Mouse (Mus musculus): ENCODE results near the gene Agpat3. TPM values are rescaled to one million over a fixed set of nuclear protein-coding genes. Genes with fewer than 3 reads are reported as not detected.

Gene Agpat3
- total and polyA plus RNA-seq, 3 experiments: 0.07 TPM; not detected in 2

GRCm38 (mm10) chr10:78277835-78278234, 74.5 kb downstream of the Agpat3 start:
- no peaks in the 10 kb centered on the region for H3K27me3 ChIP-seq (ENCODE audit: control insufficient read depth in 1 of 2, insufficient read depth in 2 of 2, low read length in 2 of 2)
- no peaks in the 10 kb centered on the region for H3K36me3 ChIP-seq (ENCODE audit: control insufficient read depth in 1 of 2, insufficient read depth in 2 of 2, low read length in 2 of 2)
- H3K79me2 ChIP-seq (ENCODE audit: control insufficient read depth, insufficient read depth, low read length, poor library complexity): no peaks in the 10 kb centered on the region
- DNase-seq (ENCODE audit: low read depth, low spot score): peak; percentile 17
- no peak overlapping the region for H3K27ac ChIP-seq (ENCODE audit: control insufficient read depth, low read depth, low read length)
- H3K9me3 ChIP-seq (replicated peaks; ENCODE audit: insufficient read depth, low read length): no peaks in the 10 kb centered on the region
- H3K4me1 ChIP-seq (ENCODE audit: control insufficient read depth in 1 of 2, insufficient read depth in 2 of 2, low read length in 2 of 2): no peaks in the 10 kb centered on the region; a peak in 1 of 4 replicates
- TF ChIP-seq POLR2AphosphoS2 (IDR thresholded peaks at IDR 0.05; ENCODE audit: low read length) (no peak), USF1 (IDR thresholded peaks at IDR 0.05; ENCODE audit: low read depth, low read length) (no peak), JUND (IDR thresholded peaks at IDR 0.05; ENCODE audit: low read depth, low read length) (no peak), CTCF (IDR thresholded peaks at IDR 0.05 in 2 of 3, conservative IDR thresholded peaks at IDR 0.05 in 1 of 3; ENCODE audit: control insufficient read depth in 1 of 3, insufficient read depth in 1 of 3, low read depth in 2 of 3, low read length in 3 of 3, poor library complexity in 1 of 3, severe bottlenecking in 1 of 3) (peak in 2 of 3 experiments; percentile 50 to 59; a peak in 5 of 6 replicates), SMC3 (IDR thresholded peaks at IDR 0.05; ENCODE audit: low read depth, low read length) (peak; percentile 56), RAD21 (IDR thresholded peaks at IDR 0.05; ENCODE audit: low read depth, low read length) (peak; percentile 27)
- no peak overlapping the region for H3K9ac ChIP-seq (ENCODE audit: control insufficient read depth, low read depth, low read length, poor library complexity, severe bottlenecking)
- no peak overlapping the region for H3K4me3 ChIP-seq (ENCODE audit: control insufficient read depth in 1 of 2, insufficient read depth in 1 of 2, low read depth in 2 of 2, low read length in 2 of 2)

- Histone ChIP-seq H3K79me2 (ENCODE audit: control insufficient read depth, insufficient read depth, low read length, poor library complexity) (no peaks in the 10 kb centered on the region), H3K36me3 (ENCODE audit: control insufficient read depth in 1 of 2, insufficient read depth in 2 of 2, low read length in 2 of 2) (0 out of 4 replicates have a peak, but pooled peaks cover 0 to 3% of the 10 kb centered on the region in 2 experiments), H3K4me1 (ENCODE audit: control insufficient read depth in 1 of 2, insufficient read depth in 2 of 2, low read length in 2 of 2) (peaks cover 0 to 3% of the 10 kb centered on the region in 2 experiments; a peak in 3 of 4 replicates), H3K27me3 (ENCODE audit: control insufficient read depth in 1 of 2, insufficient read depth in 2 of 2, low read length in 2 of 2) (no peaks in the 10 kb centered on the region), H3K9ac (ENCODE audit: control insufficient read depth, low read depth, low read length, poor library complexity, severe bottlenecking) (no peak overlapping the region), H3K27ac (ENCODE audit: control insufficient read depth, low read depth, low read length) (no peak overlapping the region), H3K9me3 (replicated peaks; ENCODE audit: insufficient read depth, low read length) (no peaks in the 10 kb centered on the region), H3K4me3 (ENCODE audit: control insufficient read depth in 1 of 2, insufficient read depth in 1 of 2, low read depth in 2 of 2, low read length in 2 of 2) (no peak overlapping the region)
- TF ChIP-seq USF1 (IDR thresholded peaks at IDR 0.05; ENCODE audit: low read depth, low read length) (no peak), MYC (IDR thresholded peaks at IDR 0.05; ENCODE audit: low read depth, low read length) (no peak), GATA1 (IDR thresholded peaks at IDR 0.05; ENCODE audit: low read depth, low read length) (no peak), NELFE (IDR thresholded peaks at IDR 0.05; ENCODE audit: low read depth, low read length) (no peak), MYB (IDR thresholded peaks at IDR 0.05; ENCODE audit: low read depth, low read length) (no peak), JUND (IDR thresholded peaks at IDR 0.05; ENCODE audit: low read depth, low read length) (no peak), POLR2AphosphoS5 (IDR thresholded peaks at IDR 0.05; ENCODE audit: borderline replicate concordance, low read depth, low read length) (no peak), SIN3A (IDR thresholded peaks at IDR 0.05; ENCODE audit: low read length) (no peak), RCOR1 (IDR thresholded peaks at IDR 0.05; ENCODE audit: low read depth, low read length) (no peak), CHD1 (IDR thresholded peaks at IDR 0.05; ENCODE audit: low read depth, low read length) (no peak), MXI1 (IDR thresholded peaks at IDR 0.05; ENCODE audit: low read depth, low read length) (no peak)
- DNase-seq (ENCODE audit: low read depth, low spot score): no peak
Measured at GRCm38 (mm10) chr10:78276242-78276641, 76.0 kb downstream of the Agpat3 start.

DNA sequence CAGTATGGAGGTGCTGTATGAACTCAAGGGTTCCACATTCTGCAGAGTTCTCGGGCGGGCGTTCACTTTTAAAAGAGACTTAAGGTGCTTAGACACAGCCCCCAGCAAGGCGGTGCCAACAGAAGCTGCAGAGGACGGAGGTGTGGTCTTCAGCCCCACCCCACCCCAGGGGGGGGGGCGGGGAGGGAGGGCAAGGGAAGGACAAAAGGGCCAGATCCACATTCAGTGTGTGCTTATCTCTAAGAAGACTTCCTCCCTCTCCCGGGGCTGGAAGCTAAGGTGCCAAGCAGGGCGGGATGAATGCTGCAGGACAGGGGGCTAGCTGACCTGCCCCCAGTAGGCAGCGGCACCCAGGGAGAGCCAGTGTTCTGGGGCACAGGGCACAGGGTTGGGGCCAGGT, 79.4 kb downstream of the Agpat3 start:
- H3K27me3 ChIP-seq (ENCODE audit: control insufficient read depth in 1 of 2, insufficient read depth in 2 of 2, low read length in 2 of 2): peaks cover 0 to 2% of the 10 kb centered on the region in 2 experiments; a peak in 2 of 4 replicates
- no peak overlapping the region; a peak in 1 of 4 replicates for H3K4me3 ChIP-seq (ENCODE audit: control insufficient read depth in 1 of 2, insufficient read depth in 1 of 2, low read depth in 2 of 2, low read length in 2 of 2)
- peaks cover 0 to 3% of the 10 kb centered on the region in 2 experiments; a peak in 3 of 4 replicates for H3K4me1 ChIP-seq (ENCODE audit: control insufficient read depth in 1 of 2, insufficient read depth in 2 of 2, low read length in 2 of 2)
- H3K27ac ChIP-seq (ENCODE audit: control insufficient read depth, low read depth, low read length): no peak overlapping the region
- no peaks in the 10 kb centered on the region for H3K9me3 ChIP-seq (replicated peaks; ENCODE audit: insufficient read depth, low read length)
- H3K9ac ChIP-seq (ENCODE audit: control insufficient read depth, low read depth, low read length, poor library complexity, severe bottlenecking): peak overlapping the region; percentile 23
- no peaks in the 10 kb centered on the region for H3K79me2 ChIP-seq (ENCODE audit: control insufficient read depth, insufficient read depth, low read length, poor library complexity)
- H3K36me3 ChIP-seq (ENCODE audit: control insufficient read depth in 1 of 2, insufficient read depth in 2 of 2, low read length in 2 of 2): 0 out of 4 replicates have a peak, but pooled peaks cover 0 to 3% of the 10 kb centered on the region in 2 experiments
- TF ChIP-seq GATA1 (IDR thresholded peaks at IDR 0.05; ENCODE audit: low read depth, low read length) (0 out of 2 replicates have a peak, but pooled peaks have one; percentile 25), ZMIZ1 (IDR thresholded peaks at IDR 0.05; ENCODE audit: low read depth, low read length) (no peak), POLR2A (IDR thresholded peaks at IDR 0.05; ENCODE audit: control insufficient read depth in 1 of 2, insufficient read depth in 1 of 2, low read depth in 1 of 2, low read length in 2 of 2, poor library complexity in 1 of 2) (no peak), MAZ (IDR thresholded peaks at IDR 0.05; ENCODE audit: low read depth, low read length) (peak; percentile 90; the same call in 1 of the 2 replicates)
- DNase-seq (ENCODE audit: low read depth, low spot score): peak; percentile 80

Measured in MEL (cell line).